Mouse (Mus musculus) natural killer cell, adult 2 months (primary cell): ENCODE measurements at regions not wholly inside any gene's neighbourhood (a gene's known extent, or its start where the extent isn't known, plus 50 kb on each side); places are given as distances from the start of the nearest gene placed in this dataset.

Experiments used
- DNase-seq, 2 experiments: peaks; one replicate each; pipeline ENCODE4 v3.0.0; 2022; ENCODE audit warnings: low spot score in 2 of 2

GRCm38 (mm10) chr8:77774551-77775335, 50.5 kb upstream of the Ednra start:
- DNase-seq, result no peak

- DNase-seq, result no peak
Observed at GRCm38 (mm10) chr8:77775526-77775925, 51.3 kb upstream of the Ednra start.

GRCm38 (mm10) chr8:77777597-77777996, 53.3 kb upstream of the Ednra start:
- no peak for DNase-seq

- no peak for DNase-seq
Observed at GRCm38 (mm10) chr8:77785676-77786255, 61.5 kb upstream of the Ednra start.

GRCm38 (mm10) chr8:77794911-77795310, 70.6 kb upstream of the Ednra start:
- DNase-seq, result no peak

GRCm38 (mm10) chr8:77803147-77803903, 79.1 kb upstream of the Ednra start:
- no peak for DNase-seq

GRCm38 (mm10) chr8:77804536-77804935, 80.3 kb upstream of the Ednra start:
- DNase-seq, result no peak

GRCm38 (mm10) chr8:77804956-77805355, 80.7 kb upstream of the Ednra start:
- DNase-seq, result no peak

- DNase-seq, result no peak
Observed at GRCm38 (mm10) chr8:77805657-77806056, 81.4 kb upstream of the Ednra start.

- no peak for DNase-seq
Observed at GRCm38 (mm10) chr8:77814796-77815647, 90.8 kb upstream of the Ednra start.

- DNase-seq, result no peak
Observed at GRCm38 (mm10) chr8:77815648-77815971, 91.3 kb upstream of the Ednra start.

- DNase-seq, result no peak
Observed at GRCm38 (mm10) chr8:77816217-77816616, 92.0 kb upstream of the Ednra start.

- no peak for DNase-seq
Observed at GRCm38 (mm10) chr8:77825786-77826185, 101.5 kb upstream of the Ednra start.

- no peak for DNase-seq
Observed at GRCm38 (mm10) chr8:77826255-77826654, 102.0 kb upstream of the Ednra start.

- no peak for DNase-seq
Observed at GRCm38 (mm10) chr8:77828079-77828478, 103.8 kb upstream of the Ednra start.

- DNase-seq, result no peak
Observed at GRCm38 (mm10) chr8:77829126-77829748, 105.0 kb upstream of the Ednra start.

GRCm38 (mm10) chr8:77829764-77830163, 105.5 kb upstream of the Ednra start:
- no peak for DNase-seq

- no peak for DNase-seq
Observed at GRCm38 (mm10) chr8:77834283-77834682, 110.0 kb upstream of the Ednra start.

- DNase-seq, result no peak
Observed at GRCm38 (mm10) chr8:77836902-77837489, 112.7 kb upstream of the Ednra start.

- DNase-seq, result no peak
Observed at GRCm38 (mm10) chr8:77842392-77843139, 118.3 kb upstream of the Ednra start.
